In the genomic region with DNA sequence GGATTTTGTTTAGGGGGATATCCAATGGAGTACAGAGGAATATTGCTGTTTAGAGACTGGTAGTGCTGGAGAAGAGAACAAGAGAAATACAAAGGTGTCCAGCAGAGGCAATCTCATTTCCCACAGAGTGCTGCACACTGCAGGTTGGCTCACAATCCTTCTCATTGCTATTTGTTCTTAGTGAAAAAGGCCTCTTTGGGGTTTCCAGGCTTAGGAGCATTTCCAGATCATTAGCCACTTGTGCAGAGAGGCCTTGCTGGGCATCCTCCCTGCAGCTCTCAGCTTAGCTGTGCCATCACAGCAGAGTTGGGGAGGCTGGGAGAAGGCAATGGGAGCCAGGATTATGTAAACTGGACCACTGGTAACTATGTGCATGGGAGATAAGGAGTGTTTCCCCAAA, we compare ENCODE assay signal across 18 mouse cellular contexts.
A peak's percentile ranks its signal among the peaks of the same experiment; 100 is the strongest.
DNase-seq lines count a peak whose midpoint lies in the region; ATAC-seq and TF ChIP-seq lines count a peak whose summit lies in the region.
"Had no signal": no experiment of that assay in that cellular context is flagged by ENCODE, and none has a peak within 500 bp of the region (broad histone marks: within the 10 kb centered on the region; RNA-seq: fewer than 3 reads in every experiment).

No protein-coding gene starts in this region.

- no peak for TF ChIP-seq POLR2A in cerebellum, adult 2 months (IDR thresholded peaks at IDR 0.05; ENCODE audit: borderline replicate concordance, insufficient read depth, low read length)

- no peak overlapping the region for H3K4me3 ChIP-seq in forebrain, embryonic 11.5 days (ENCODE audit: low read depth, low read length)
- H3K4me3 ChIP-seq in forebrain, embryonic 10.5 days: no peak overlapping the region
- H3K4me3 ChIP-seq in cerebellum, adult 2 months (replicated peaks; ENCODE audit: insufficient read depth, low read depth, low read length): no peak overlapping the region
- H3K4me3 ChIP-seq in forebrain, embryonic 13.5 days: no peak overlapping the region
- H3K4me3 ChIP-seq in midbrain, embryonic 14.5 days (replicated peaks; ENCODE audit: low read depth, low read length): no peak overlapping the region
- H3K4me3 ChIP-seq: embryonic facial prominence, embryonic 10.5 days; erythroblast, embryonic 14.5 days had no signal

- no peaks in the 10 kb centered on the region for H3K27me3 ChIP-seq in forebrain, embryonic 11.5 days (ENCODE audit: control insufficient read depth, insufficient read depth, low read length)
- H3K27me3 ChIP-seq in forebrain, embryonic 10.5 days (ENCODE audit: poor library complexity, severe bottlenecking): no peaks in the 10 kb centered on the region
- H3K27me3 ChIP-seq in cerebellum, adult 2 months (ENCODE audit: control insufficient read depth, insufficient read depth, low read length): no peaks in the 10 kb centered on the region
- H3K27me3 ChIP-seq in forebrain, embryonic 13.5 days: no peaks in the 10 kb centered on the region
- no peaks in the 10 kb centered on the region for H3K27me3 ChIP-seq in midbrain, embryonic 14.5 days (ENCODE audit: control insufficient read depth, insufficient read depth, low read length)
- H3K27me3 ChIP-seq: CH12.LX had no signal

- H3K9me3 ChIP-seq in forebrain, embryonic 11.5 days (ENCODE audit: control insufficient read depth, low read length): no peaks in the 10 kb centered on the region
- no peaks in the 10 kb centered on the region for H3K9me3 ChIP-seq in forebrain, embryonic 10.5 days
- no peaks in the 10 kb centered on the region for H3K9me3 ChIP-seq in forebrain, embryonic 13.5 days (replicated peaks)
- H3K9me3 ChIP-seq in midbrain, embryonic 14.5 days (ENCODE audit: control insufficient read depth, low read length): no peaks in the 10 kb centered on the region
- H3K9me3 ChIP-seq: embryonic facial prominence, embryonic 10.5 days had no signal

- no peak overlapping the region for H3K27ac ChIP-seq in forebrain, embryonic 11.5 days (ENCODE audit: low read depth, low read length)
- no peak overlapping the region for H3K27ac ChIP-seq in forebrain, embryonic 10.5 days
- 0 out of 2 replicates have a peak overlapping the region, but pooled peaks have one; percentile 2 for H3K27ac ChIP-seq in cerebellum, adult 2 months (ENCODE audit: insufficient read depth, low read length)
- H3K27ac ChIP-seq in forebrain, embryonic 13.5 days: peak overlapping the region; percentile 52
- 0 out of 2 replicates have a peak overlapping the region, but pooled peaks have one; percentile 6 for H3K27ac ChIP-seq in midbrain, embryonic 14.5 days (replicated peaks; ENCODE audit: low read depth, low read length)
- H3K27ac ChIP-seq: embryonic facial prominence, embryonic 10.5 days had no signal

- no peak overlapping the region for H3K9ac ChIP-seq in forebrain, embryonic 11.5 days (ENCODE audit: low read length)
- H3K9ac ChIP-seq in forebrain, embryonic 13.5 days: no peak overlapping the region
- H3K9ac ChIP-seq in midbrain, embryonic 14.5 days (replicated peaks; ENCODE audit: low read length): no peak overlapping the region
- H3K9ac ChIP-seq: lung, embryonic 14.5 days had no signal

- H3K4me1 ChIP-seq in forebrain, embryonic 11.5 days (replicated peaks; ENCODE audit: control insufficient read depth, insufficient read depth, low read length): no peaks in the 10 kb centered on the region
- H3K4me1 ChIP-seq in forebrain, embryonic 10.5 days: peaks cover 17% of the 10 kb centered on the region
- peaks cover 7% of the 10 kb centered on the region; the same call in 1 of the 2 replicates for H3K4me1 ChIP-seq in cerebellum, adult 2 months (ENCODE audit: control insufficient read depth, insufficient read depth, low read length)
- peaks cover 13% of the 10 kb centered on the region for H3K4me1 ChIP-seq in forebrain, embryonic 13.5 days
- H3K4me1 ChIP-seq in midbrain, embryonic 14.5 days (ENCODE audit: control insufficient read depth, insufficient read depth, low read length): peaks cover 9% of the 10 kb centered on the region
- H3K4me1 ChIP-seq: embryonic facial prominence, embryonic 10.5 days had no signal

- peak; percentile 49; the same call in 1 of the 2 replicates for ATAC-seq in forebrain, embryonic 11.5 days (replicated peaks; ENCODE audit: low FRiP score)
- ATAC-seq in forebrain, embryonic 13.5 days: peak; percentile 38; the same call in 1 of the 2 replicates
- no peak for ATAC-seq in midbrain, embryonic 14.5 days (ENCODE audit: low FRiP score, low TSS enrichment)
- ATAC-seq in frontal cortex, adult (ENCODE audit: low TSS enrichment): no peak

- DNase-seq in forebrain, embryonic 11.5 days (ENCODE audit: low spot score): no peak
- DNase-seq in forebrain, embryonic 10.5 days (ENCODE audit: extremely low spot score, low spot score): no peak
- peak; percentile 69 to 88 for DNase-seq in cerebellum, adult 2 months
- DNase-seq in midbrain, embryonic 14.5 days: peak; percentile 15
- no peak for DNase-seq in spleen, postnatal 36 days (ENCODE audit: low spot score in 2 of 2)
- no peak for DNase-seq in gastrocnemius, postnatal 4 days (ENCODE audit: low spot score in 2 of 2)
- DNase-seq: adrenal gland, postnatal 14 days; heart, adult 18-20 months; kidney, postnatal 14 days; left cerebral cortex, postnatal 4 days; lung, embryonic 14.5 days; thymus, adult 18-20 months had no signal

- TF ChIP-seq CTCF in cerebellum, adult 2 months (IDR thresholded peaks at IDR 0.05; ENCODE audit: borderline replicate concordance, insufficient read depth, low read depth, low read length): no peak; the same call in 1 of the 2 replicates

- H3K36me3 ChIP-seq in forebrain, embryonic 11.5 days (ENCODE audit: control insufficient read depth, insufficient read depth, low read length): no peaks in the 10 kb centered on the region
- no peaks in the 10 kb centered on the region for H3K36me3 ChIP-seq in forebrain, embryonic 10.5 days (replicated peaks)
- no peaks in the 10 kb centered on the region for H3K36me3 ChIP-seq in forebrain, embryonic 13.5 days (ENCODE audit: poor library complexity, severe bottlenecking)
- H3K36me3 ChIP-seq in midbrain, embryonic 14.5 days (ENCODE audit: control insufficient read depth, insufficient read depth, low read length): no peaks in the 10 kb centered on the region
- H3K36me3 ChIP-seq: embryonic facial prominence, embryonic 10.5 days had no signal

- H3K4me2 ChIP-seq in forebrain, embryonic 11.5 days (ENCODE audit: low read depth, low read length, severe bottlenecking): no peak overlapping the region
- H3K4me2 ChIP-seq in forebrain, embryonic 13.5 days: no peak overlapping the region
- H3K4me2 ChIP-seq in midbrain, embryonic 14.5 days (ENCODE audit: low read length): no peak overlapping the region
- H3K4me2 ChIP-seq: liver, embryonic 11.5 days; lung, embryonic 14.5 days had no signal

Comparison
In these comparisons a context has a peak if more than half of its experiments do, and no peak if none do; other contexts are left out.
1. H3K27ac ChIP-seq: peak in cerebellum, adult 2 months (single experiment), forebrain, embryonic 13.5 days (single experiment) and midbrain, embryonic 14.5 days (single experiment); none in forebrain, embryonic 11.5 days (single experiment) and forebrain, embryonic 10.5 days (single experiment).
2. ATAC-seq: peak in forebrain, embryonic 11.5 days (single experiment) and forebrain, embryonic 13.5 days (single experiment); none in midbrain, embryonic 14.5 days (single experiment) and frontal cortex, adult (single experiment).
3. DNase-seq: peak in cerebellum, adult 2 months (2 of 2) and midbrain, embryonic 14.5 days (single experiment); none in forebrain, embryonic 11.5 days (single experiment), forebrain, embryonic 10.5 days (single experiment), spleen, postnatal 36 days (0 of 2) and gastrocnemius, postnatal 4 days (0 of 2).